Mouse (Mus musculus) urinary bladder, adult 2 months (tissue): Measurements from ENCODE around the gene Fabp1. TPM values are rescaled to one million over a fixed set of nuclear protein-coding genes. Genes with fewer than 3 reads are reported as not detected.

Experiments used
- DNase-seq: peaks from one replicate; pipeline ENCODE4 v3.0.0; 2022; ENCODE audit warnings: low spot score
- polyA plus RNA-seq: library from polyadenylated mRNA; depleted of rRNA; stranded (reverse); fragments of >200 nt; gene quantifications from 2 replicates; pipeline ENCODE4 v1.2.3, GENCODE M21; 2012; rRNA removed

The Fabp1 gene
- polyA plus RNA-seq, 1 experiment, result 0.37 TPM

DNA sequence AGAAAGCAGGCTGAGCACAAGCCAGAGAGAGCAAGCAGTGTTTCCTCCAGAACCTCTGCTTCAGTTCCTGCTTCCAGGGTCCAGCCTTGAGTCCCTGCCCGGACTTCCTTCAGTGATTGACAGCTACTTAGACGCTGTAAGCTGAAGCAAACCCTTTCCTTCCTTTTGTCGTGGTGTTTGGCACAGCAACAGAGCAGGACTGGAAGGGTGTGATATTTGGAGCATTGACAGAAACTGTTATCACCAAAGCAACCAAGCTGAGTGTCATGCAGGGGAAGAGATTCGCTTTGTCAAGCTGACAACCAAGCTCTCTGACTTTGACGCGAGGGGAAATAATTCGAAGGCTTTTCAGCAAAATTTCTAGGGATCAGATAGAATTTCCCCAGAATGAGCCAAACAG, 12.3 kb downstream of the Fabp1 start:
- no peak for DNase-seq

DNA sequence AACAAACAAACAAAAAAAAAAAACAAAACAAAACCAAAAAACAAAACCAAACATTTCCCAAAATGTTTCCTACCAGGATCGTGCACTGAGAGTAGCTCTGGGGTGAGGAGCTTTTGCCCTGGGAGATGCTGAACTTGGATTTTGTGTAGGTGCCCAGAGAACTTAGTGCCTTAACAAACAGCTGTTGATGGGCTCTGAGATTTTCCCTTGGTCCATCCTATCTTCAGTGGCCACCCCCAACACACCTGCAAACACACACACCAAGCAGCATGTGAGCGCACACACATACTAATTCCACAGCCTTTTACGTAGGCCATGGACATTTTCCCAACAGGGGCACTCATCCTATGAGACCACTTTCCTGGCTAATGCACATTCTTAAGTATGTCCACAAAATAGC, 12.8 kb downstream of the Fabp1 start:
- DNase-seq, result no peak

DNA sequence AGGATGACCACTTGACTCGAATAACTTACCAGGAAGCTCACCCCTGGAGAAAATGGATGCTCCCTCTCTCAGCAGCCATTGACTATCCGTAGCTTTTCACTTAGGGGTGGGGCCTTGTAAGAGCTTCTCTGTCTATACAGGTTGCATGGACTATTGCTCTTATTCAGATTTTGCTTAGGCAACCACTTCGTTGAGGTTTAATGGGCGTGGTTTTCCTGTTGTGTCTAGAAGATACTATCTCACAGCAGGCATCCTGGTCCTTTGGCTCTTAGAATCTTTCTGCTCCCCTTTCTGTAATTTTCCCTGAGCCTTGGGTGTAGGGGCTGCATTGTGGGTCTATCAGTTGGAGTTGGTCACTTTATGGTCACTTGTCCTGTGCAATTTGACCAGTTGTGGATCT, 21.9 kb downstream of the Fabp1 start:
- no peak for DNase-seq

DNA sequence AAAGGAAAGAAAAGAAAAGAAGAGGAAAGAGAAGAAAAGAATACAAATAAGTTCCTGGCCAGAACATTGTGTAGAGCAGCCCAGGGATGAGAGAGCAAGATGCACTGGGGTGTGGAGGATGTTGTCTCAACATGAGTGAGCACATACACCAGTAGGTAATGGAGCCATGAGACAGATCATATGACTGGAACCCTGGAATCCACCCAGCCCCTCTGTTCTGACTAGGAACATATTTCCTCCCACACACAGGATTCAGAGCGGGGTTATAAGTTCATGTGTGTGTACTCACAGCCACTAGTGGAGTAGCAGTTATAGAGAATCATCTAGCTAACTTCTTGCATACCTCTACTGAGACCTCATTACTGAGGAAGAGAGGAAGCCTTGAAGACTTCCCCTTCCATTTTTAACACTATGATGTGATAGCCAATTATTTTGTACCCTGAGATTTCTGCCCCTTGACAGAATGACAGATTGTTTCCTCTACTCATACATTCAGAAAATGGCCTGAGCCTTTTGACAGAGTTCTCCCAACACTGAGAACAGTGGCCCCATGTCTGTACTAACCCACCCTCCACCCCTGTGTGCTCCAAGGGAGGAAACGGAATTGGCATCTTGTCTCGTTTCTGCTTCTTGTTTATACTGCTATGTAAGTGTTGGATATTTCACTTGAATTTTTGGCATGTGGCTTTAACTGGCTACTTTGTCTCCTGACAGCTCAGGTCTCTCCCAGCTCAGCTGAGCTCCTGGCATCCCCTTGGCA, 24.7 kb downstream of the Fabp1 start:
- no peak for DNase-seq

DNA sequence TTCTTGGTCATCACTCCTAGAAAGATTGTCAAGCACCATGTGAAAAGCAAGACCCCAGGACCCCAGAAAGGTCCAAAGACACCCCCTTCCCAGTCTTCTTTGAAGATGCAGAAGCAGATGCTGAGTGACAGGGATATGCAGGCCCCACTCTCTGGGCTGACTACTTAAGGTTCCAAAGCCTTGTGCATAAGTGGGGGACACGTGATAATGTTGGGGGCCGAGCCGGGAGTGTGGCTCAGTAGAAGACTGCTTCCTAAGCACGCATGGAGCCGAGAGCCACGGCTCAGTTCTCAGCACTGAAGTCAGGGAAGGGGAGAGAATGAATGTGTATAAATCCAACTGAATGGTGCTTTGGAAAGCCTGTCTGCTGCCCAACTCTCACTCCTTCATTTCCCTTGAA, 26.9 kb downstream of the Fabp1 start:
- no peak for DNase-seq

DNA sequence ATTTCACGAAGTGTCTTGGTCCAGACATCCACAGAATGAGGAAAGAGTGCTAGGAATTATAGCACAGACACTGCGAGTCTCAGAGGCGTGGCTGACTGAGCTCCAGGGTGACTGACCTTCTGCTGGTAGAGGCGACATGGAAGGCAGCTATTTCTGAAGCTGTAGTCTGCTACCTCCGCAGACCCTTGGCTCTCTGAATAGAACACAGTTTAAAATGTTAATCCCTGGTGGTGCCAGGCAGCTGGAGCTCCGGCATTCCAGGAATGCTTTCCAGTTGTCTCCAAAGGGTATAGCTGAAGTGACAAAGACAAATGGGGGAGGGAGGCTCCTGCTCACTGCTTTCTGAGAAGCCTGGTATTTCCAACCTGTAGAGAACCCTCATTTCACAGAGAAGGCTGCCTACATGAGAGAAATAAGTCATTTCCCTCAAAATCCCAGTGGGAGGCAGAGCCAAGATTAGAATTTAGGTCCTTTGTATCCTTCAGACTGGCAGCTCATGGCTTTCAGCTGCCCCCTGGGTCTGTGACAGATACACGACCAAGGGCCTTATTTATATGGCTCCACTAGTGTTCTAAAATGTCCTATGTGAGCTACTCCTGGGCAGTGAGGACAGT, 27.6 kb downstream of the Fabp1 start:
- DNase-seq, result no peak

DNA sequence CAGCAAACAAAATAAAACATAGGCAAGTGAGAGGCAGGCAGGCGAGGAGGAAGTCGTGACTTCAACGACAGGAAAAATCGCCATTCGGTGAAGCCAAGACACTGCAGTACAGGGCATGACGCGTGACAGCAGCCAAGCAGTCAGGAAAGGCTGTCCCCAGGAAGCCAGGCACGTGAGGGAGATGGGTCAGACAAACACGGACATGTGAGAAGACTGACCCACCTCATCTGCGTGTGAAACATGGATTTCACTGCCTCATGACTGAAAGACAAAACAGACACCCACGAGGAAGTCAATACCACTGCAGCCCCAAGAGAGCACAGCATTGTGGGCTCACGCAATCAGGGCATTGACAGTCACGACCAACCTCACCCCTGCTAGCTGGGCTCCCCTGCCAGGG, 35.5 kb downstream of the Fabp1 start:
- DNase-seq, result no peak

DNA sequence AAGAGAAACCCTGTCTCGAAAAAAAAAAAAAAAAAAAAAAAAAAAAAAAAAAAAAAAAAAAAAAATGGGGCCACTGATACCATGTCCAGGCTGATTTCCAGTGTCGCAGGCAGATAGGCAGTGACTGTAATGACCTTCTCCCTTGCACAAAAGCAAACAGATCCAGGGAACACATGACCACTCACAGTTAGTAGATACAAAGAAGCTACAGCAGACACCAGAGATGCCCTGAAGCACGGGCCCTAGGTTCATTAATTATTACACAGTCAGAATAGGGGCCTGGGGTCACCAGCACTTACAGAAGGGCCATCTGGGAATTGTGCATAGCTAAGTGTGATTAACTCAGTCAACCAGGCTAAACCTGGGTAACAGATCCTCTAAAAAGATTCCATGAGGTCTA, 36.3 kb downstream of the Fabp1 start:
- DNase-seq, result no peak

DNA sequence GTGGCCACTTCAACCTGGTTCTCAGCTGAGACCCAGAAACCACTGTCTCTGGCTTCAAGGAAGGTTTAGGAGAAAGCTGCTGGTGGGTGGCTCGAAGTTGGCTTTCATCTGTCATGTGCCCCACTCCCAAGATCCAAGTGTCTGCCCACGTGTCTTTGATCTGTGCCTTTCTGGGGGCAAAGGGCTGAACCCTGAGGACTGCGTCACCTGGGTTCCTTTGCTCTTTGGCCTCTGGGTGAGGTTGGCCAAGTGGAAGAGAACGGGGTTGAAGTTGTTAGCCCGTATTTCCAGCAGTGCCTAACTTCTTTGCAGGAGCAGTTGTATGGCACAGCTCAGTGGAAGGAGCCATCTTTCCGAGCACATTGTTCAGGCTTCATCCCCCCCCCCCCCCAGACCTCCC, 36.9 kb downstream of the Fabp1 start:
- DNase-seq, result no peak

DNA sequence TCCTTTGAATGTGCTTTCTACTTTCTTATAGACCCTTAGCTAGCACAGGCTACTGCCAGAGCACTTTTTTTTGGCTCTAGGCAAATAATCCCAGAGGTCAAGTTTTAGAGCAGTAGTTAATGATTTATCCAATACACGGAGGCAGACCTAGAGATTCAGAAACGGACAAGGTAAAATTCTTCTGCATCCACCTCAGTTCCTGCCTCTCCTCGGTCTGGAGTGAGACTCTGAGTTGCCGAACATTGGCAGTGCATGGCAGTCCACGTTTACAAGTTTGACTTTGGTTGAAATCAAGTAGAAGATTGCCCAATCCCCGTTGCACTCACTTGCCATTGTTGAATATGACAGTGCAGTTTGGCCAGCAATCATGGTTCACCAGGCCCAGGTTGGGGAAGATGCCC, 37.4 kb downstream of the Fabp1 start:
- DNase-seq, result no peak

DNA sequence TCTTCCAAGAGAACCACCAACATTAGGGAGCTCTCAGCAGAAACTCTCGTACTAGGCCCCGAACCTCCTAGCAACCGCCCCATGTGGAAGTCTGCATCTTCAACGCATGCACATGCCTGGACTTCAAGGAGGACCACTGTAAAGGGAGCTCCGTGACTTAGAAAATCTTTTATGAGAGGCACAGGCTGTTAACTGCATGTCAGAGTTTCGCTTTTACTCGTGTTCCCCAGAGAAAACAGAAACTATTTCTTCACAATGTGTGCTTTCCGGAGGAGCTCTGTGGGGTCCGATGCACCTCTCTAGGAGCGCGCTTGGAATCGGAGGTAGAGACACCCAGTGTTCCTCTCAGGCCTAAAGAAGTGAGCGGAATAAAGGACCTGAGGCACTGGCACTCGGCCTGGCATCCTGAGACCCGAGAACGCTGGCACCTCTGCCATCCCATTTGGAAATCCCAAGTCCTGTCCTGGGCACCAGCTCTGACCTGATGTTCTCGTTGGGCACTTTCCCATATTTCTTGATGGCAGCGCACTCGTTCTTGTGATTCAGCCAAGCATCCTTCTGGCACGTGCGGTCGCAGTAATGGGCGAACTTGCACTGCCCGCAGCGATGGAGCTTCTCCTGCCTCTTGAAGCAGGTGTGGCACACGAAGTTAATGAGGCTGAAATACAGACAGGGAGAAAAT, 39.6 kb downstream of the Fabp1 start:
- no peak for DNase-seq

DNA sequence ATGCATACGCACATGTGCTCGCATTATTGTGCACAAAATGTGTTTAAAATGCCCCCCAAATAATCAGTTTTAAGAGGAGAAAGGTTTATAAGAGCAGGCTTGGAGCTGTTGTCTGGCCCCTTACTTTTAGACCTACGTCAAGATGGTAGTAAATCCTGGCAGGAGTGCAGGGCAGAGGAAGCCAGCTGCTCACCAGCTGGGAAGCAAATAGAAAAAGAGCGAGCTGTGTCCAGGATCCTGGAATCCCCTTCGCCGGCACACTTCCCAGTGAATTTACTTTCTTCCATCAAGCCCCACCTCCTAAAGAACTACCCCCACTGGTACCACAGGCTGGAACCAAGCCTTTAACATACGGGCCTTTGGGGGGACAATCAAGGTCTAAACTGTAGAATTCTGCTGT, 41.2 kb downstream of the Fabp1 start:
- no peak for DNase-seq

DNA sequence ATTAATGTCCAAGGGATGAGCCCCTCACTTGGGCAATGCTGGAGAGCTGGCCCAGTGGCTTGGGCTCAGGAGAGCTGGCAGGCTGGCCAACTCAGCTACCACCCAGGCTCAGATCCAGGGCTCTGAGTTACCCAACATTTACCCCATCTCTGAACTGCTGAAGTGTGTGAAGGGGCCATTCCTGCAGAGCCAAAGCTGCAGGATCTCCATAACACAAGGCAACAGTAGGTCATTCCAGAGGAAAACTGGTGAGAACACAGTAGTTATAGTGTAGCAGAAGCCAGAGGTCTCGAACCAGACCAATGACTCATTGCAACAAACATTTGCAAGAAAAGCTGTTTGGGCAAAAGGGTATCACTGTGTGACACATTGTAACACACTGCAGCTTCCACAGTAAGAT, 43.2 kb downstream of the Fabp1 start:
- DNase-seq, result no peak

DNA sequence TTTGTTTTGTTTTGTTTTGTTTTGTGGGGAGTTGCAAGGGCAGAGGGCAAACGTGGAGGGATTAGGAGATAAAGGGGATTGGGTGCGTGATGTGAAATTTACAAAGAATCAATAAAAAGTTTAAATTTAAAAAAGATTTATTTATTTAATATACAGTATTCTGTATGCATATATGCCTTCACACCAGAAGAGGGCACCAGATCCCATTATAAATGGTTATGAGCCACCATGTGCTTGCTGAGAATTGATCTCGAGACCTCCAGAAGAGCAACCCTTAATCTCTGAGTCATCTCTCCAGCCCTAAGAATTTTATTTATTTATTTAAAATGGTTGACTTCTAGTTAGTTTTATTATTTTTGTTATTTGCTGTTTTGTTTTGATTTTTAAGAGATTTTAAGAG, 43.6 kb downstream of the Fabp1 start:
- no peak for DNase-seq

DNA sequence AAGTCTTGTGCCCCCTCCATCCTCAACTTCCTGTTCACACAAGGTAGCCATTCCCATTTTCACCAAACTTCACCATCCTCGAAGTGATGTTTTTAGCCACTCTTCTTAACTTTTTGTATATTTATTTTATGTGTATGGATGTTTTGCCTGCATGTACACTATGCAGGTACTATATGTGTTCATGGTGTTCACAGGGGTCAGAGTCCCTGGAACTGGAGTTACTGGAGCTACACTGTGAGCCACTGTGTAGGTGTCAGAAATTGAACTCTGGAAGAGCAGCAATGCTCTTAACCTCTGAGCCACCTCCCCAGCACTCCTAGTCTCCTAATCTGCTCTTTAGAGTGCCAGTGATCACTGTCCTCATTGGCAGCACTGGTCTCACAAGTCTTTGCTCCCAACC, 48.8 kb downstream of the Fabp1 start:
- DNase-seq, result no peak

DNA sequence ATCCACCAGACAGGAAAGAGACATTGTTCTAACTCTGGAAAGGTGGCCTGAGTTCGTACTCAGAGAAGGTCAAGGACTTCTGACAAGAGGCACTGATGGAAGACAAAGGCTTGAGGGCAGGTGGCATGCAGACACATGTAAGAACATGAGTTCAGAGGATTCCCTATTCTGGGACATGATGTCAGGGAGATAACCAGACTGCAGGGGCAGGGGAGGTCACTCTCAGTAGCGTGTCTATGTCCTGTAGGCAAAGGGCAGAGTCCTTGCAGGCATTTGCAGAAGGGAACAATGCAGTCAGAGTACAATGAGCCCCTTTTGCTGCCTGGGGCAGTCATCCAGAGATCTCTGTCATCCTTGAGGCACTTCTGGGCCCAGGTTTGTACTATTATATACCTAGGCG, 50.0 kb downstream of the Fabp1 start:
- DNase-seq, result no peak

DNA sequence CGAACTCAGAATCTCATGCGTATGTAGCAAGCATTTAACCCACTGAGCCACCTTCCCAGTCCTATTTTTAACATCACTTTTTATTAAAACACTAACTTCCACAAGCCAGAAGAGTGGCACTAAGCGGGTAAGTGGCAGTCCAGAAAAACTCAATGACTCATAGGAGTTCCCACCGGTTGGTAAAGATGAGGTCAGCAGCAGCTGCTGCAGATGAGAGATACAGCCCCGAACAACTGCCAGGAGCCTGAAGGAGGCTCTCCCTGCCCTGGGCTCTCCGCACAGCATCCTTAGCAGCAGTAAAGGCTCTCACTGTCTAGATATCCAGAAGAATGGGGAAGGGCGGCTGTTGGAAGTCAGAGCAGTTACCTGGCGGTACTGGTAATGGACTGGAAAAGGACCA, 51.3 kb downstream of the Fabp1 start:
- no peak for DNase-seq

DNA sequence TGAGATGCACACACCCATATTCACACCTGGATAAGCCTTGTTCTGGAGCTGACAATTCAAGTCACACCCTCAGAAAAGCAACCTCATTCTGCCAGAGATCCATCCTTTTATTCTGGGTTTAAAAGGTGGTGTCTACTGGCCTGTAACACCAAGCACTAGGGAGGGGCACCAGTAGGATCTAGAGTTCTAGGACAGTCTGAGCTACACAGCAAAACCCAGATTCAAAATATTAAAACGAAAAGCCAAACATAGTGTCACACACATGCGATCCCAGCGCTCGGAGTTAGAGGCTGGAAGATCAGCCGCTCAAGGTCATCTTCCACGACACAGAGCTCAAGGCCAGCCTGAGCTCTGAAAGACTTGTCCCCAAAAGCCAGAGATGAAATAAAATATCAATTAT, 54.8 kb downstream of the Fabp1 start:
- no peak for DNase-seq

Other genes with a start within 250 kb of the Fabp1 start
- gene Foxi3, start 243.3 kb upstream of the Fabp1 start, polyA plus RNA-seq, result not detected in 2 replicates
- 10.0 and 10.5 TPM in 2 replicates for gene Thnsl2, start 55.4 kb upstream of the Fabp1 start, polyA plus RNA-seq
- 55.8 and 60.0 TPM in 2 replicates for gene Krcc1, start 71.8 kb downstream of the Fabp1 start, polyA plus RNA-seq
- gene Smyd1, start 122.4 kb downstream of the Fabp1 start, polyA plus RNA-seq, result 0.22 TPM in 2 replicates
- 0.28 and 0.31 TPM in 2 replicates for gene Cd8b1, start 123.0 kb downstream of the Fabp1 start, polyA plus RNA-seq
- 0.29 and 0.73 TPM in 2 replicates for gene Cd8a, start 173.6 kb downstream of the Fabp1 start, polyA plus RNA-seq
- 47.4 and 54.8 TPM in 2 replicates for gene Rmnd5a, start 240.8 kb downstream of the Fabp1 start, polyA plus RNA-seq